Mouse (Mus musculus) liver, embryonic 14.5 days (tissue): Measurements from ENCODE around the gene Mycbpap. TPM values are rescaled to one million over a fixed set of nuclear protein-coding genes. Genes with fewer than 3 reads are reported as not detected.
A peak's percentile ranks its signal among the peaks of the same experiment; 100 is the strongest.

Experiments
- ATAC-seq: fragments of 200-750 bp; cut with Nextera tagmentation; 2 replicates; pipeline ENCODE4 v1.8.0; 2017; ENCODE audit warnings: moderate number of reproducible peaks, mild to moderate bottlenecking, moderate library complexity; ENCODE audit not compliant: insufficient read depth
- DNase-seq, 3 experiments: peaks; one replicate each; pipeline ENCODE4 v3.0.0-alpha.2; 2012 to 2013; ENCODE audit warnings: low read depth in 3 of 3, low spot score in 3 of 3
- H3K27ac ChIP-seq: fragments of 300-500 bp; sonication (generic); 2 replicates; pipeline ENCODE4 v1.5.1; 2014; ENCODE audit warnings: moderate library complexity, mild to moderate bottlenecking, control low read depth, inconsistent platforms
- H3K27me3 ChIP-seq: fragments of 300-500 bp; sonication (generic); 2 replicates; pipeline ENCODE4 v1.6.1; 2014; ENCODE audit warnings: mild to moderate bottlenecking, low read length, moderate library complexity; ENCODE audit not compliant: control insufficient read depth, insufficient read depth
- H3K36me3 ChIP-seq: fragments of 300-500 bp; sonication (generic); replicated peaks from 2 replicates; pipeline ENCODE4 v1.6.1; 2014; ENCODE audit warnings: low read depth; ENCODE audit not compliant: control insufficient read depth, insufficient read depth
- H3K4me1 ChIP-seq, 2 experiments: fragments of 200-500 bp in 1 of 2; fragments of 300-500 bp in 1 of 2; sonication (generic) in 1 of 2; replicated peaks; 2 replicates each; pipeline ENCODE4 v1.6.1; 2012 to 2014; ENCODE audit warnings: antibody characterized with exemption in 1 of 2, inconsistent platforms in 1 of 2, low read length in 1 of 2; ENCODE audit not compliant: control insufficient read depth in 2 of 2, insufficient read depth in 2 of 2
- H3K4me2 ChIP-seq: fragments of 300-500 bp; sonication (generic); 2 replicates; pipeline ENCODE4 v1.6.1; 2014; ENCODE audit warnings: low read depth, mild to moderate bottlenecking, control low read depth, moderate library complexity
- H3K4me3 ChIP-seq, 2 experiments: fragments of 200-500 bp in 1 of 2; fragments of 300-500 bp in 1 of 2; sonication (generic) in 1 of 2; 2 replicates each; pipeline ENCODE4 v1.5.1; 2012 to 2014; ENCODE audit warnings: low read depth in 2 of 2, low read length in 2 of 2, mild to moderate bottlenecking in 2 of 2, control low read depth in 1 of 2, inconsistent platforms in 1 of 2, moderate library complexity in 1 of 2; ENCODE audit not compliant: insufficient read depth in 1 of 2
- H3K9ac ChIP-seq: fragments of 300-500 bp; sonication (generic); replicated peaks from 2 replicates; pipeline ENCODE4 v1.6.1; 2014; ENCODE audit warnings: mild to moderate bottlenecking, control low read depth, moderate library complexity
- H3K9me3 ChIP-seq: fragments of 300-500 bp; sonication (generic); 2 replicates; pipeline ENCODE4 v1.6.1; 2016; ENCODE audit warnings: low read length, mixed read lengths; ENCODE audit not compliant: control insufficient read depth
- CTCF ChIP-seq: IDR thresholded peaks from 2 replicates; pipeline ENCODE4 v1.5.1; 2016; ENCODE audit warnings: antibody characterized with exemption, low read depth, control low read depth
- EP300 ChIP-seq: IDR thresholded peaks from 2 replicates; pipeline ENCODE4 v1.6.1; 2016; ENCODE audit warnings: antibody characterized with exemption, low read depth
- WGBS: fragments of 180-500 bp; shearing (Covaris S2); extraction: QIAGEN DNeasy Blood & Tissue Kit; methylation state at CpG from one replicate; pipeline ENCODE4 v1.1.7; 2014; ENCODE audit not compliant: insufficient replicate concordance; 5-methylcytosine and 5-hydroxymethylcytosine counted together
- polyA plus RNA-seq, 2 experiments: library from polyadenylated mRNA; depleted of rRNA in 1 of 2; stranded (reverse) in 1 of 2; unstranded in 1 of 2; fragments of >200 nt; fragmentation: Nextera tagmentation in 1 of 2; extraction: Ambion mirVana in 1 of 2; gene quantifications; 2 replicates each; pipeline versions ENCODE4 v1.2.1 to v1.2.3; 2012 to 2014

The Mycbpap gene
- polyA plus RNA-seq, 2 experiments, result 0.09 TPM; not detected in 1

DNA sequence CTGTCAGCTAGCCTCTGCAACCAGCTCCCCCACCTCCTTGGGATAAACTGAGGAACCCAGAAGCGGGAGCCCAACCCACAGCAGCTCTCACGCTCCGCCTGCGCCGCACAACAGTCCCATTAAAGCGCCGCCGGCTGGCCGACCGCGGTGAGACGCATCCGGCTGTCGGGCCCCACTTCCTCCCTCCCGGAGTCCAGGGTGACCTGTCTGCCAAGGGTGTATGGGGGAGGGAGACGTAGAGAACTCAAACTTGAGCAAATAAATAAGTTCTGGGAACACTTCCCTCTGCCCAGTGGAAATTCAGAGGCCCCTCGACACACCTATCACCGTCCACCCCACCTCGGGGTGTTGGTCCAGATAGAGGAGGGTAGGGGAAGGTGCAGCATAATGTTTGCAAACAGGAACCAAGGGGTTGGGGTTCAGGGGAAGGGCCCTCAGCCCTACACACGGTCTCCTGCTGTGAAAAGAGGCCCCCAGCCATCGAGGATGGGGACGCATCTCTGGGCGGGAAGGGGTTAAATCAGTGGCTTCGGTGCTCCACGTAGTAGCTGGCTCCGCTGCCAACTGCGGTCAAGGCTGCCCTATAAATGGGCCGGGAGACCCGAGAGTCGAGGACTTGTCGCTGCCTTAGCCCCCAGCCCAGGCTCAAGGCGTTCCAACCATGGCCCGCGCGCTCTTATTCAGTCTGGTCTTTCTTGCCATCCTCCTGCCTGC is 43.1 kb upstream of the Mycbpap start, which contains the start of gene Chad:
Chad (plus strand) TSS at position 611 of the 714 bp plus-strand sequence.
- no peak for DNase-seq
- 5% methylated on average over 35 of the region's 35 CpGs for WGBS
- Histone ChIP-seq H3K4me2 (peak within 1 kb of the TSS; percentile 44), H3K36me3 (no peaks in the 10 kb centered on the region), H3K4me1 (no peaks in the 10 kb centered on the region), H3K27ac (no peak within 1 kb of the TSS), H3K27me3 (peaks cover 12% of the 10 kb centered on the region), H3K9me3 (no peaks in the 10 kb centered on the region), H3K4me3 (peak within 1 kb of the TSS in 1 of 2 experiments; percentile 5; a peak in 1 of 4 replicates), H3K9ac (no peak within 1 kb of the TSS)
- TF ChIP-seq EP300 (no peak), CTCF (no peak)
- ATAC-seq, result no peak

DNA sequence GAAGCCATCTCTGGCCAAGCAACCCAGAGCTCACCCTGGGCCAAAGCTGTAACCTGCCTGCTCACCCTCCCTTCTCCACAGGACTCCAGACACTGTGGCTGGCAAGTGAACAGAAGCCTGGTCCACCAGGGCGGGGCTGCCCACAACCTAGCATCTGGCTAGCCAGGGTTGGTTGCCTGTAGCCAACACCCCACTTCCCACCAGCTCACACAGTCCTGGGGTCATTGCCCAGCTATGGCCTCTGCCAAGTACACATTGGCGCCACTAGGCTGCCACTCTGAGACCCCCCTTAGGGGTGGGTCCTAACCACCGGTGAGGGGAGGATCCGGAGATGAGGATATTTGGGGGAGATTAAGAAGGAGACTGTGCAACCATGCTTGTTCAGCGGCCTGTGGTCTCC is 42.3 kb upstream of the Mycbpap start:
- no peak for ATAC-seq
- Histone ChIP-seq H3K4me1 (no peaks in the 10 kb centered on the region), H3K27ac (no peak overlapping the region), H3K9me3 (no peaks in the 10 kb centered on the region), H3K36me3 (no peaks in the 10 kb centered on the region), H3K9ac (no peak overlapping the region), H3K4me3 (no peak overlapping the region; a peak in 1 of 4 replicates), H3K27me3 (peaks cover 12% of the 10 kb centered on the region), H3K4me2 (peak overlapping the region; percentile 44)
- TF ChIP-seq EP300, result no peak
- no peak for TF ChIP-seq CTCF
- 27% methylated on average over 5 of the region's 5 CpGs for WGBS
- no peak for DNase-seq

GRCm38 (mm10) chr11:94563383-94563782 is 41.8 kb upstream of the Mycbpap start:
- H3K9me3 ChIP-seq, result no peaks in the 10 kb centered on the region
- no peaks in the 10 kb centered on the region for H3K4me1 ChIP-seq
- peaks cover 12% of the 10 kb centered on the region for H3K27me3 ChIP-seq
- H3K9ac ChIP-seq, result no peak overlapping the region
- no peaks in the 10 kb centered on the region for H3K36me3 ChIP-seq
- WGBS, result 79% methylated on average over 5 of the region's 5 CpGs
- no peak for TF ChIP-seq CTCF
- TF ChIP-seq EP300, result no peak
- H3K27ac ChIP-seq, result no peak overlapping the region
- H3K4me3 ChIP-seq, result no peak overlapping the region
- DNase-seq (no peak), ATAC-seq (no peak)
- H3K4me2 ChIP-seq, result no peak overlapping the region

DNA sequence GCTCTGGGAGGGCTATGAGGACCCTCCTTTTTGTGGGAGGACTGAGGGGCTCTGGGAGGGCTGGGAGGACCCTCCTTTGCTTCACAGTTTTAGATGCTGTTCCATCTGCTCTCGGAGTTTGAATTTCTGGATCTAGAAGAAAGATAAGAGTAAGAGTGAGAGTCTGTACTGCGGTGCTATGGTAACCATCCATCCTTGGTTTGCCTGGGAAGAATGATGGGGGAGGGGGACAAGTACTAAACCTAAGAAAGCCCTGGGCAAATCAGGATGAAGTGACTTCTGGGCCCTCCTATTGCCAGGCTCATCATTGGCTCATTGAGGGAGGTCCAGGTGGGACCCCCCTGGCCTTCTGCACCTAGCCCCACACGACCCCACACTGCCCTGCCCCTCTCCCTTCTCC is 36.7 kb upstream of the Mycbpap start:
- TF ChIP-seq EP300, result no peak
- TF ChIP-seq CTCF, result no peak
- no peaks in the 10 kb centered on the region for H3K27me3 ChIP-seq
- 49% methylated on average over 3 of the region's 3 CpGs for WGBS

DNA sequence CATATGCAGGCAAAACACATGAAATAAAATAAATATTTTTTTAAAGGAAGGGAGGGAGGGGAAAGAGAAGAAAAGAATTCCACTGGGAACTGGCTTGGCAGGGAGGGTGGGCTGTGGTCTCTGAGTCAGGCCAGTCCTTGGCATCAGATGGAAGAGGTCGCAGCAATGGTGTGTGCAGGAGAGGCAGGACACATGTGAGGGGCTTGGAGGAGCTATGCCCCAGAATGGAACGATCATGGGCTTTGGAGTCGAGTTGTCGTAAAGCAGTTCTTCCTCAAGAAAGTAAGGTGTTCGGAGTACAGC is 28.9 kb upstream of the Mycbpap start:
- no peak overlapping the region for H3K4me3 ChIP-seq
- WGBS, result 49% methylated on average over 5 of the region's 5 CpGs
- H3K27ac ChIP-seq, result no peak overlapping the region
- H3K9ac ChIP-seq, result no peak overlapping the region
- no peak for DNase-seq
- no peak overlapping the region for H3K4me2 ChIP-seq
- H3K4me1 ChIP-seq, result peaks cover 0 to 4% of the 10 kb centered on the region in 2 experiments; a peak in 2 of 4 replicates
- no peaks in the 10 kb centered on the region for H3K9me3 ChIP-seq
- H3K27me3 ChIP-seq, result no peaks in the 10 kb centered on the region
- no peak for TF ChIP-seq EP300
- TF ChIP-seq CTCF, result no peak
- no peaks in the 10 kb centered on the region for H3K36me3 ChIP-seq
- ATAC-seq, result no peak

More for the DNA sequence above, 36.7 kb upstream of the Mycbpap start:
- Histone ChIP-seq H3K36me3 (no peaks in the 10 kb centered on the region), H3K4me1 (no peaks in the 10 kb centered on the region), H3K4me3 (no peak overlapping the region), H3K9ac (no peak overlapping the region), H3K4me2 (no peak overlapping the region), H3K27ac (no peak overlapping the region), H3K9me3 (no peaks in the 10 kb centered on the region)
- no peak for ATAC-seq
- no peak for DNase-seq
